Mouse (Mus musculus): Measurements from ENCODE around the gene Adam22.

GRCm38 (mm10) chr5:8062469-8062868 is 305.5 kb downstream of the Adam22 start:
- no peak for TF ChIP-seq POLR2A (IDR thresholded peaks at IDR 0.05; ENCODE audit: low read depth, low read length)
- TF ChIP-seq CTCF (conservative IDR thresholded peaks at IDR 0.05; ENCODE audit: insufficient read depth, insufficient read length, low read depth, low read length): no peak

Data from kidney, adult 2 months (tissue).